Mouse (Mus musculus) liver, embryonic 11.5 days (tissue): Measurements from ENCODE around the gene Tmem184a. TPM values are rescaled to one million over a fixed set of nuclear protein-coding genes. Genes with fewer than 3 reads are reported as not detected.

Source experiments
- ATAC-seq: fragments of 200-750 bp; cut with Nextera tagmentation; replicated peaks from 2 replicates; pipeline ENCODE4 v1.8.0; 2017; ENCODE audit warnings: moderate number of reproducible peaks, mild to moderate bottlenecking, moderate TSS enrichment, moderate library complexity; ENCODE audit not compliant: low FRiP score
- DNase-seq: peaks from one replicate; pipeline ENCODE4 v3.0.0-alpha.2; 2017; ENCODE audit warnings: low spot score
- H3K27ac ChIP-seq: fragments of 300-500 bp; sonication (generic); 2 replicates; pipeline ENCODE4 v1.5.1; 2014; ENCODE audit warnings: mild to moderate bottlenecking, low read depth, low read length, control low read depth
- H3K27me3 ChIP-seq: fragments of 300-500 bp; sonication (generic); replicated peaks from 2 replicates; pipeline ENCODE4 v1.6.1; 2014; ENCODE audit warnings: low read length, mixed read lengths; ENCODE audit not compliant: control insufficient read depth, insufficient read depth
- H3K36me3 ChIP-seq: fragments of 300-500 bp; sonication (generic); 2 replicates; pipeline ENCODE4 v1.6.1; 2014; ENCODE audit warnings: mild to moderate bottlenecking, low read length, moderate library complexity, mixed read lengths; ENCODE audit not compliant: control insufficient read depth, insufficient read depth
- H3K4me1 ChIP-seq: fragments of 300-500 bp; sonication (generic); replicated peaks from 2 replicates; pipeline ENCODE4 v1.6.1; 2014; ENCODE audit warnings: low read length, mixed read lengths; ENCODE audit not compliant: control insufficient read depth, insufficient read depth
- H3K4me2 ChIP-seq: fragments of 300-500 bp; sonication (generic); 2 replicates; pipeline ENCODE4 v1.6.1; 2014; ENCODE audit warnings: mild to moderate bottlenecking, control low read depth, moderate library complexity
- H3K4me3 ChIP-seq: fragments of 300-500 bp; sonication (generic); 2 replicates; pipeline ENCODE4 v1.5.1; 2014; ENCODE audit warnings: low read depth, low read length, control low read depth
- H3K9ac ChIP-seq: fragments of 300-500 bp; sonication (generic); 2 replicates; pipeline ENCODE4 v1.6.1; 2014; ENCODE audit warnings: low read depth, low read length, control low read depth
- H3K9me3 ChIP-seq: fragments of 300-500 bp; sonication (generic); 2 replicates; pipeline ENCODE4 v1.6.1; 2016; ENCODE audit warnings: low read length, inconsistent platforms, mixed read lengths; ENCODE audit not compliant: control insufficient read depth
- WGBS: fragments of 180-500 bp; shearing (Covaris S2); extraction: QIAGEN DNeasy Blood & Tissue Kit; methylation state at CpG from one replicate; pipeline ENCODE4 v1.1.7; 2014; 5-methylcytosine and 5-hydroxymethylcytosine counted together
- microRNA-seq: library from miRNA; unstranded; fragments of <30 nt; microRNA quantifications from one replicate; pipeline ENCODE4, GENCODE M21; 2017; ENCODE audit warnings: borderline number of aligned reads
- polyA plus RNA-seq: library from polyadenylated mRNA; unstranded; fragments of >200 nt; fragmentation: Nextera tagmentation; extraction: Ambion mirVana; gene quantifications from 2 replicates; pipeline ENCODE4 v1.2.1, GENCODE M21; 2014

The Tmem184a gene
- polyA plus RNA-seq, 1 experiment from 2014 or later: 2.3 TPM

DNA sequence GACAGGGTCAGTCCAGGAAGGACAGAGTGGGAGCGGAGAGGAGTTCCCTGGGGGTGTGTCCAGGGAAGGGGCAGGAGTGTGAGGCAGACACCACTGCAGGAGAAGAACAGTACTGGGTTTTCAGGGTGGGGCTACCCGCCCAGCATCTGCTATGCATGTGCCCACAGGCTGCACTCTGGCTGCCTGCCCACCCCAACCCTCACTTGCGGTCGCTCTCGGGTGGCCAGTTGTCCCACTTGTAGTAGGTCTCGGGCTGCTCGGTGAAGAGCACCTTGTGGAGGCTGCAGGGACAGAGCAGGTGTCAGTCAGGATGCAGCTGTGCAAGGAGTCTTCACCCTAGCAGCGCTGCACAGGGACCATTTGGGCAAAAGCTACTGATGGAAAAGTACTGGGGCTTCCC, 51.5 kb downstream of the Tmem184a start:
- 91% methylated on average over 8 of the region's 8 CpGs for WGBS
- no peak overlapping the region for H3K4me3 ChIP-seq
- no peak overlapping the region for H3K27ac ChIP-seq
- no peaks in the 10 kb centered on the region for H3K9me3 ChIP-seq
- ATAC-seq (no peak), DNase-seq (no peak)
- peaks cover 72% of the 10 kb centered on the region for H3K36me3 ChIP-seq
- no peak overlapping the region for H3K4me2 ChIP-seq
- H3K9ac ChIP-seq: no peak overlapping the region
- no peaks in the 10 kb centered on the region for H3K4me1 ChIP-seq
- H3K27me3 ChIP-seq: no peaks in the 10 kb centered on the region

DNA sequence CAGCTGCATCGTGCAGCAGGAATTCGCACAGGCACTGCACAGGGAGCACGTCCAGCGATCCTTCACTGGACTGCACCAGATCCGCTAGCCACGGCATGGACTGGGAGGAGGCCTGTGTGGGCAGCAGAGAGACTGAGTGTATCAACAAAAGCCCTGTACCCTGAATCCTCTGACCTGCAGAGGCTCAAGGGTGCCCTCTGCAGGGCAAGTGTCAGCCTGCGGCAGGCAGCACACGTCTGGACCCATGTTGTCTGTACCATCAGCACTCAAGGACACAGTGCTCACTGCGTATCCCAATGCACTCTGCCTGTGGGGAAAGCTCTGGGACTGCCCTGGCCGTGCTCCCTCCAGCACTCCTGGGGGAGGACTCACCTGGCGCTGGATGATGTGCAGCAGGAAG, 55.4 kb downstream of the Tmem184a start:
- Histone ChIP-seq H3K27ac (no peak overlapping the region), H3K4me2 (no peak overlapping the region), H3K36me3 (peaks cover 63% of the 10 kb centered on the region), H3K27me3 (no peaks in the 10 kb centered on the region), H3K4me1 (no peaks in the 10 kb centered on the region), H3K9me3 (no peaks in the 10 kb centered on the region), H3K4me3 (no peak overlapping the region), H3K9ac (no peak overlapping the region)
- WGBS: 79% methylated on average over 11 of the region's 11 CpGs
- DNase-seq: no peak
- ATAC-seq: no peak; the same call in 1 of the 2 replicates

DNA sequence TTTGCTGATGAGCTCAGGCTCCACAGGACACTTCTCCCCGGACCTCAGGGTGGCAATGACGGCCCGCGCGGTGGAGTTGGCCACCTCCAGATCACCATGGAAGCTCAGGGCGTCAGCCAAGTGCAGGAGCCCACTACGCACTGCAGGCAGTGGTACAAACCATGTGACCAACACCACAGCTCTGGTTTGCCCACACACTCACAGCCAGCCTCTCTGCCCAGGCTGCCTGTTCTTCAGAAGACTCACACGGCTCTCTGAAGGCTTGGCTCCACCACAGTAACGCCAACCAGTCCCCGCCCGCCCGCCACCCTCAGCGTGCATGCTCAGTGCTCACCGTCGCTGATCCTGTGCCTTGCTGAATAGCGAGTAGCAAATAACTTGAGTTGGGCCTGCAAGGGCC, 61.6 kb downstream of the Tmem184a start:
- no peak for DNase-seq
- no peak overlapping the region for H3K27ac ChIP-seq
- no peaks in the 10 kb centered on the region for H3K4me1 ChIP-seq
- no peak for ATAC-seq
- H3K9ac ChIP-seq: no peak overlapping the region
- H3K36me3 ChIP-seq: peaks cover 46% of the 10 kb centered on the region
- no peaks in the 10 kb centered on the region for H3K27me3 ChIP-seq
- H3K4me3 ChIP-seq: no peak overlapping the region
- H3K9me3 ChIP-seq: no peaks in the 10 kb centered on the region
- WGBS: 90% methylated on average over 16 of the region's 16 CpGs
- no peak overlapping the region for H3K4me2 ChIP-seq

DNA sequence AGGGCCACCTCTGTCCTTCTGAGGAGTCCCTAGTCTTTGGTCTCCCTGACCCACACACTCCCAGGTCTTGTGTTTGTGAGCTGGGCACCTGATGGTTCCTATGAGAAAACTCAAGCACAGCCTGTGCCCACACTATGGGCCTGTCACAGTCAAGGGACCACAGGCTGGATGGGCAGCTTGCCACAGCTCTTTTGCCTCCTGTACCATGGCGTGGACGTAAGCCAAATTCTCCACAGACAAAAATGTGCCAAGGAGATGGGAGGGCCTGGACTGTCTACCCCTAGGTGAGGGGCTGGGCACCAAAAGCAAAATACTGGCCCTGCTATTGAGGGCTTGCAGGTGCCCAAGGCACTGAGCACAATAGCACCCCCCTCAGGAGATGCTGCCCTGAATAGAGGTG, 63.1 kb downstream of the Tmem184a start:
- Histone ChIP-seq H3K27me3 (no peaks in the 10 kb centered on the region), H3K36me3 (peaks cover 33% of the 10 kb centered on the region), H3K4me2 (no peak overlapping the region)

DNA sequence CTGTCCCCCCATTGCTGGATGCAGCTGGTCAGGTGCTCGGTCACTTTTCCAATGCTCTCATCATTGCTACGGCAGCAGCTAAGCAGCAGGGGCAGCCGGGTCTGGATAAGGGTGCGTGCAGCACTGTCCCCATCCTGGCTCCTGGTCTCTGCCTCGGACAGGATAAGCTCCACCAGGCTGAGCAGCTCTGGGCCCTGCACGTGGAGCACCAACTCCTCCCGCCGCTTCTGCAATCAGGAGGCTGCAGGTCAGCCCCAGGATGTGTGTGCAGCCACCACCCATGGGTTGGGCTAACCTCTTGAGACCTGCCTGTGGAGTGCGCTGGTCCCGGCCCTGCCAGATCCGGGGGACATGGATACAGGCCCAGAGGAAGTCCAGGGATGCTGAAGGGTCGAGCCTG, 63.6 kb downstream of the Tmem184a start:
- ATAC-seq: 0 out of 2 replicates have a peak, but pooled peaks have one; percentile 28
- H3K36me3 ChIP-seq: peaks cover 34% of the 10 kb centered on the region

More for the DNA sequence above, 63.1 kb downstream of the Tmem184a start:
- Histone ChIP-seq H3K4me3 (no peak overlapping the region), H3K4me1 (no peaks in the 10 kb centered on the region), H3K9ac (no peak overlapping the region), H3K27ac (no peak overlapping the region), H3K9me3 (no peaks in the 10 kb centered on the region)
- ATAC-seq (0 out of 2 replicates have a peak, but pooled peaks have one; percentile 11), DNase-seq (no peak)
- 93% methylated on average over 2 of the region's 2 CpGs for WGBS

DNA sequence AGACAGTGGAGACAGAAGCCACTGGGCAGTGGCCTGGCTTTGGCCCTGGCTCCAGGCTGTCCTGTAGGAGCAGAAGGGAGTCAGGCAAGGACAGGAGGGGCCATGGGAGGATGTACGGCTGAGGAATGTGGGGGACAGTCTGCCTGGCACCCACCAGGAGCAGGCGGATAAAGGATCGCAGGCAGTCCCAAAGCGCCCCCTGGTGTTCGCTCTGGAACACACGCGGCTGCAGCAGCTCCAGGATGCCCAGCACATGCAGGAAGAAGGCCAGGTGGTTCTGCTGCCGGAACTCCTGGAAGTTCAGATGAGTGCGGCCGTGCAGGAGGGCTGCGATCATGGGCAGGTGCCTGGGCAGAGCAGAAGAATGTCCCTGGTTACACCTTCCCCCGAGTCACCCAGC, 65.0 kb downstream of the Tmem184a start:
- no peaks in the 10 kb centered on the region for H3K9me3 ChIP-seq
- no peak overlapping the region for H3K4me2 ChIP-seq
- H3K9ac ChIP-seq: no peak overlapping the region
- no peak overlapping the region for H3K27ac ChIP-seq
- WGBS: 32% methylated on average over 12 of the region's 12 CpGs
- ATAC-seq (no peak), DNase-seq (no peak)
- H3K4me3 ChIP-seq: no peak overlapping the region
- peaks cover 28% of the 10 kb centered on the region for H3K36me3 ChIP-seq
- H3K27me3 ChIP-seq: no peaks in the 10 kb centered on the region
- no peaks in the 10 kb centered on the region for H3K4me1 ChIP-seq

More for the DNA sequence above, 63.6 kb downstream of the Tmem184a start:
- Histone ChIP-seq H3K27me3 (no peaks in the 10 kb centered on the region), H3K9ac (no peak overlapping the region), H3K4me3 (no peak overlapping the region), H3K4me2 (no peak overlapping the region), H3K4me1 (no peaks in the 10 kb centered on the region), H3K9me3 (no peaks in the 10 kb centered on the region), H3K27ac (no peak overlapping the region)
- no peak for DNase-seq
- WGBS: 76% methylated on average over 12 of the region's 12 CpGs

Small RNA genes within 50 kb of the gene (microRNA-seq; reads per million reads assigned to microRNA genes)
- gene Mir7037: not detected

Other genes starting within 250 kb of the Tmem184a start
- gene Micall2, start 83.6 kb downstream of the Tmem184a start, polyA plus RNA-seq: 17.1 and 18.5 TPM in 2 replicates
- 34.9 TPM in 2 replicates for gene Ints1, start 44.2 kb downstream of the Tmem184a start, polyA plus RNA-seq
- gene Mafk, start 28.4 kb downstream of the Tmem184a start, polyA plus RNA-seq: 30.4 and 35.1 TPM in 2 replicates
- not detected in 2 replicates for gene Gm26938, start 6.5 kb upstream of the Tmem184a start, polyA plus RNA-seq
- gene Psmg3, start 7.0 kb upstream of the Tmem184a start, polyA plus RNA-seq: 112 and 124 TPM in 2 replicates
- 0.09 and 0.23 TPM in 2 replicates for gene Elfn1, start 88.0 kb upstream of the Tmem184a start, polyA plus RNA-seq